Mouse (Mus musculus): Measurements from ENCODE around the gene Gm14862.
"Not testable (repeated sequence)": the region's sequence is repeated elsewhere in the genome, so short reads cannot be mapped to it uniquely, and the experiment has no call there.

The Gm14862 gene

DNA sequence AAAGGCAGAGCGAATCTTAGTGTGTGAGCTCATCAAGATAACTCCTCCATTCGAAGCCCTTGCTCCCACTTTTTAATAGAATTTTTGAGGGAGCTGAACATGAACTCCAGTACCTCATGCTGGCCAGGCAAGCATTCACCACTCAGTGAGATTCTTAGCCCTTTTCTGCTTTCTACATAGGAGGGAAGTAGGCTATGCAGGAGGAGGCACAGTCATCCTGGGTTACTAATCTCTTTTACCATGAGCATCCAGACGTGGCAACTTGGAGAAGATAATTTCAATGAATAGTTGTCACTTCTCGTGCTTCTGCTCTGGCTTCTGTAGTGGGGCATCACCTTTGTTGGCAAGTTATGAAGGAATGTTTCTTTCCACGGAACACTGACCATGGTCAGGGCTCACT is at the start of gene Gm14862:
TSS of gene Gm14862 (minus strand) at position 134 of the 400 bp plus-strand sequence.
- in situ Hi-C loops (cut with MboI) = no loop called here

DNA sequence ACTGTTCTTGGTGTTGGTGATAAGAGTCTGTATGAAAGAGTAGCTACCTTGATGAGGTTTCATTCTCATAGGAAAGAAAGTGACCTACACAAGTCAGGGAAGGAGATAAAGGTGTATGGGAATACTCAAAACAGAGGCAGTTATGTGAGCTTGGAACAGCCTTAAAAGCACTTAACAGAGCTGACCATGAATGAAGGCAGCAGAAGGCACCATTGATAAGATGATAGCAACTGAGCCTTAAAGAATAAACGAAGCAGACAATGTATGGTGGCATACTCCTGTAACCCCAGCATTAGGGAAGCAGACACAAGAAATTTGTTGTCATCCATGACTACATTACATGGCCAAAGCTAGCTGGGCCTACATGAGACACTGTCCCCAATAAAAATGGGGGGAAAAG is 46.8 kb upstream of the Gm14862 start:
- in situ Hi-C loops (cut with MboI) = no loop called here

DNA sequence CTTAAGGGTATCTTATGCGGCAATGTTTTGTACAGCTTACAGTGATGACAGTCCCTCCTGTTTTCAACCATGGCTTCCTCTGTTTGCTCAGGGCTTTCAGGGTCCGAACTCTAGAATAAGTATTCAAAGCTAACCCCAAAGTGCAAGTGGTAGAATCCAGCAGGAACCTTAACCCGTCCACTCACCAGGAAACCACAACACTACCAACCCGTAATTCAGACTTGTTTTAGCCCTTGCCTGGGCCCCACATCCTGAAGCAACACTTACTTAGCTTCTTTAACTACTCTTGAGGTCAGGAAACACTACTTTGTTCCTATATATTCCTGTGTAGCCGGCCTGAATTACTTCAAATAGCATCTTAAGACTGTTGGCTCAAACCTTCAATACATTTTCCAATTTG is 46.1 kb upstream of the Gm14862 start:
- in situ Hi-C loops (cut with MboI) = no loop called here

DNA sequence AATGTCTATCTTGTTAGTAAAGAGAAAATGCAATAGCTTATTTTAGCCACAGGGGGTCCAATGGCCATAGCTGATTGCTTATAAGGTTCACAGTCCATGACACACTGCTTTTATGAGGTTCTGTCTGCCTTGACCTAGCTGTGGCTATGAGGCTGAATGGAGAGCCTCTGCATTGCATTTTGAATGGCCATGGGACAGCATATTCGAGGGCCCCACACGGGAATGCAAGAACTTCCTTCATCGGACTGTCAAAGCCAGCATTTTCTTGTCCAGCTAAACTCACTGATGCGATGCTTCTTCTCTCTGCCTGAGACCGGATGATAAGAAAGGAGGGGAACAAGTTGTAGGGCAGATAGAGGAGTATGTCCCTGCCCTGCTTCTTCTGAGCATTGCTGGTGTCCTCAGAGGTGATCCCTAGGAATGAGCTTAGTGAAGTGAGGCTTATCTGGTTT is 41.7 kb upstream of the Gm14862 start:
- in situ Hi-C loops (cut with MboI) = no loop called here

DNA sequence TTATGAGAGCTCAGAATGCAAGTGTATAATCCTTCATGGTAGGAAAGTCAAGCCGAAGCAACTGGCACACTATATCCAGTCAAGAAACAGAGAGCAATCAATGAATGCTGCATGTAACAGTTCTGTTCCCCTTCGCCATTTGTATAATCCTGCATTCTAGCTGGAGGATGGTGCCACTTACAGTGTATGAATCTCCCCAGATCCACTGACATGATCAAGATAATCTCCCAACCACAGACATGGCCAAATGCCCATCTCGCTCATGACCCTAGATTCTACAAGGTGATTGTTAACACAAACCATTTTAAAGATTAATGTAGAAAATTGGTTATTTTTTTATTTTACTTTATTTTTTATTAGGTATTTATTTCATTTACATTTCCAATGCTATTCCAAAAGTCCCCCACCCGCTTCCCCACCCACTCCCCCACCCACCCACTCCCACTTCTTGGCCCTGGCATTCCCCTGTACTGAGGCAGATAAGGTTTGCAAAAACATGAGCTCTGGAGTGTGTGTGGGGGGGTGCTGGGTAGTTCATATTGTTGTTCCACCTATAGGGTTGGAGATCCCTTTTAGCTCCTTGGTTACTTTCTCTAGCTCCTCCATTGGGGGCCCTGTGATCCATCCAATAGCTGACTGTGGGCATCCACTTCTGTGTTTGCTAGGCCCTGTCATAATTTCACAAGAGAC is 36.6 kb upstream of the Gm14862 start:
- in situ Hi-C loops (cut with MboI) = not testable (repeated sequence)

DNA sequence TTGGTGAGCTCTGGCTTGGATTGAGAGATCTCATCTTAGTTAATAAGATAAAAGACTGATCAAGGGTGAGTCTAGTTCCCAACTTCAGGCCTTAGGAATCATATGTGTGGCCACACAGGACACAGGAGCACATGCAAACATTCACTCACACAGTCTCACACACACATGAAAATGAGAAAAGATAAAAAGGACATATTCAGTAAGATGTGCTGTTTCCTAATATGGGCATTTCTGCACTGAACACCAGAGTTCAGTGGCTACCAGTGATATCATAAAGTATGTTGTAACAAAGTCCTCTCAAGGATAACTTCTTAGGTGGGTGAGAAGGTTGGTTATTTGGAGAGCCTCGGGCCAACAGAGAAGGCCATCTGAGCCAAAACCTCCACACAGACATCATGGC is 26.8 kb upstream of the Gm14862 start, which contains the start of gene H2al1m:
TSS of gene H2al1m (plus strand) at position 301 of the 400 bp plus-strand sequence.
- in situ Hi-C loops (cut with MboI) = not testable (repeated sequence)

DNA sequence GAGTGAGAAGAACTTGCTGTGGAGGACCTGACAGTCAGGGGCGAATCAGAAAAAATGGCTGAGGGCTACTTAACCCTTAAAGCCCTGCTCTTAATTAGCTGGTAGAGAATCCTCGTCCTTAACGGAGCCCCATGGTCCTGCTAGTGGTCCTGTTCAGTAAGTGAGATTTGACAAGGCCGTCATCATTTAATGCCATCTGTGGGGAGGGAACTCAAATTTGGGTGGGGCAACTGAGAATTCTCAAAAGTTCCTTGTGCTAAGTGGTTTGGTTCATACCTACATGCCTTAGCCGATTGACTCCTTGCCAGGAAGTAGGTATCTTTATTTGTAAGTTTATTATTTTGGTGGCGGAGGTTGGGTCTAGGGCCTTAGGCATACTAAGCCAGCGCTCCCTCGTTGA is 17.6 kb upstream of the Gm14862 start:
- in situ Hi-C loops (cut with MboI) = no loop called here

DNA sequence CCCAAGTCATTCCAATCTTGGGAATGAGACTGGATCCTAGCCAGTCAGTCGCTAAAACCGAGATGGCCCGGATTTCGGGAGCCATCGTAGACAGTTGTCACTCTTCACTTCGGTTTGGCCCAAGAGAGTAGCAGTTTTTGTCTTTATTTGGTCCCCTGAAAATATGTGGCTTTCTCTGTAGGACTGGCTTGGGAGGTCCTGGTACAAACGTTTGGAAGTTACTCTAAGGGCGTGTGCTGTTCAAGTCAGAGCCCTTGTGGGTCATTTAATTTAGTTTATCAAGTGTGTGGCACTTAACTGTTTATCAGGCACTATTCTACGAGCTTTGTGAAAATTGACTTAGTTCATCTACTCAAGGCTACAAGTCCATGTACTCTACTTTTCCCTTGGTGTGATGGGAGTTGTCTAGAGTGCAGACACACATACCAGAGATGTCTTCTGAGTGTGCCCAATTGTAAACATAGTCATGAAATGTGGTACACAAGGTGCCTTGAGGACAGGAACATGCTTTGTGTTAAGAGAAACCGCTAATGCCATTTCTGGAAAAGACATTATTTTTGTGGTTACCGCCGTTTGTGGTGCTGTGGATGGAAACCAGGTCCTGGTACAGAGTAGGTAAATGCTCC is 16.8 kb upstream of the Gm14862 start:
- in situ Hi-C loops (cut with MboI) = no loop called here

DNA sequence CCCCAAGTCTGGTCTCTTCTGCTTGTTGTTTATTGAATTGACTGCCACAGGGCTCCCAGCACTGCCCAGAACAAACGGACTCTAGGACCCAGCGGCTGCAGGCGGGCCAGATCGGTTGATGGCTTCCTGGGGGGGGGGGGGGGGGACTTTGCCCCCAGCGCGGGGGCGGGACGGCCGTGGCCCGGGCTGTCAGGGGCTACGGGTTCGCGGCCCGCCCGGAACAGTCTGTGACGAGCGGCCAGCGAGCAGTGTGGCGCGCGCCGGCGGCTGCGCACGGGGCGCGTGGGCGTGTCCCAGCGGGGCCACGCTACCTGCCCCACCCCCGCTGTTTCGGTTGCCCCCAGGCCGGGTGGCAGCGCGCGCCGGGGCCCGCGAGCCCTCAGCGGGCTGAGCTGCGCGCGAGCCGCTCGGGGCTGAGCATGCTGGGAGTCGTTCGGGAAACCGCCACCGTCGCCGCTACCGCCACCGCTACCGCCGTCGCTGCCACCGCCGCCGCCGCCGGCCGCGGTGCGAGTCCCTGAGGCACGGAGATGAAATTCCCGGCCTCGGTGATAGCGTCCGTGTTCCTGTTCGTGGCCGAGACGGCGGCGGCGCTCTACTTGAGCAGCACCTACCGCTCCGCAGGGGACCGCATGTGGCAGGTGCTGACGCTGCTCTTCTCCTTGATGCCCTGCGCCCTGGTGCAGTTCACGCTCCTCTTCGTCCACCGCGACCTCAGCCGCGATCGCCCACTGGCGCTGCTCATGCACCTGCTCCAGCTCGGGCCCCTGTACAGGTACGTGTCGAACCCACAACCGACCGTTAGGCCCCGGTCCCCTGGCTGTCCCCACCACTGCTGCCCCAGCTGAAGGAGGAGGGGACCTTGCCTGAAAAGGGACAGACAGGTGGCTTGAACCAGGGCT is 16.0 kb upstream of the Gm14862 start, which contains the start of gene Xk:
TSS of gene Xk (plus strand) at position 297 of the 902 bp plus-strand sequence.
- in situ Hi-C loops (cut with MboI) = no loop called here

DNA sequence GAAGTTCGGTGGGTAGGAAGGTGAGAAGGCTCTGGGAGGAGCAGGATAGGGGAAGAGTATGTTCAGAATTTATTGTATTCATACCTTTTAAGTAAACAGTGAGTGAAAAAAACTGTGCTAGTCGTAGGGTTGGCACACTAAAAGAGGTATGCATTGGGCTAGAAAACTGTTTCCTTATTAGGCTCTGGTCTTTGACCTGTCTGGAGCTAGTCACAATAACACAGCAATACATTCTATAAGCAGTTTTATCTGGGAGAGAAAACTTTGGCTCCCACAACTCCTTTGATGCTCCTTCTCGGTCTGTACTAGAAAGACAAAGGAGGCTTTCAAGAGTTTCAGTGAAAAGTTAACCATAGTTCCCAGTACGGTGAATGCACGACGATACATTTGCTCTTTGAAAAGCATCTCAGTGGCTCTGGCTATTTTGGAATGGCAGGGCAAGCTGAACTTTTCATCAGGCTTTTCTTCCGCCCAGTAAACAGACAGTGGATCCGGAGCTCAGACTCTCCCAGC is 15.3 kb upstream of the Gm14862 start:
- in situ Hi-C loops (cut with MboI) = no loop called here

DNA sequence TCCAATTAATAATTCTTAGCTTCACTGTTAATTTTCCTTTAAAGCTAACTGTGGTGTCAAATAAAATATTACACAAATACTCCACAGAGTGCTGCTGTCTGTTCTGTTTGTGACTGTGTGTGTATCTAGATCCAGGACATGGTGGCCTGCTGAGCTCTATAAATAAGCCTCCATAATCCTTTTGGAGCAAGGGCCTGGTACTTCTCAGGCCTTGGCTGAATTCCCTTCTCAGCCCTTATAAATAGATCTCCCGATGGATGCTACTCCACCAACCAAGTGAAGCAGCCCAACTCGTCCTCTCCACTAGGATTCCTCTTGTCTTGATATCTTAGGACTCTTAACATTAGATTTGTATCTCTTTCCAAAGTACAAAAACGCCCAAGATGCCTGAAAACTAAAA is 14.4 kb upstream of the Gm14862 start:
- in situ Hi-C loops (cut with MboI) = no loop called here

DNA sequence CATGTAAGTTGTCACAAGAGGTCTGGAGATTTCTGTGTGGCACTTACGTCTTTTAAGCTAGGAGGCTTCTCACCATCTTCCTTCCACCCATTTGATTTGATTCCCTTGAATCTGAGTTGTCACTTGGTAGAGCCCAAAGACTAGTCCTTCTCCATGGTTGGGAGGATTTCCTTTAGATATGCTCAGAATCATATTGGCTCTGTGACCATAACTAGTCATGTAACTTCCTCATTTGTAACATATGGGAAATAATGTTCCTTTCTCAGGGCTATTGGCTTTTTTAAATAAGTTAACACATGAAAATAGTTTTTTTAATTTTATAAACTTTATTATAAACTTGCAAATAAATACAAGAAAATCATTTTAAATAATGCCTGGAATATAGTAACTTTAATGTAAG is 2.6 kb upstream of the Gm14862 start:
- in situ Hi-C loops (cut with MboI) = no loop called here

DNA sequence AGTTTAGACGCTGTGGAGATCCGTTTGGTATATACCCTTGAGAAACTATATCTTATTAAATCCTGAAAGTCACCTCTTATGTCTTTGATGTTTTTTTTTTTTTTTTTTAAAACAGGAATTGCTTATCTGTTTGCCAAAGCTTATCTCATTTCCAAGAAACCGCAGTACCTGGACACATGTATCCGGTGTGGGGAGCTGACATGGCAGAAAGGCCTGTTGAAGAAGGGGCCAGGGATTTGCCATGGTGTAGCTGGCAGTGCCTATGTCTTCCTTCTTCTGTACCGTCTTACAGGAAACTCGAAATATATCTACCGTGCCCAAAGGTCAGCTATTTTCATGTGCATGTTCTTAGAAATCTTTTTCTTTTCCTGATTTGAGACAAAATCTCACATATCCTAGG is 1.1 kb upstream of the Gm14862 start:
- in situ Hi-C loops (cut with MboI) = no loop called here

DNA sequence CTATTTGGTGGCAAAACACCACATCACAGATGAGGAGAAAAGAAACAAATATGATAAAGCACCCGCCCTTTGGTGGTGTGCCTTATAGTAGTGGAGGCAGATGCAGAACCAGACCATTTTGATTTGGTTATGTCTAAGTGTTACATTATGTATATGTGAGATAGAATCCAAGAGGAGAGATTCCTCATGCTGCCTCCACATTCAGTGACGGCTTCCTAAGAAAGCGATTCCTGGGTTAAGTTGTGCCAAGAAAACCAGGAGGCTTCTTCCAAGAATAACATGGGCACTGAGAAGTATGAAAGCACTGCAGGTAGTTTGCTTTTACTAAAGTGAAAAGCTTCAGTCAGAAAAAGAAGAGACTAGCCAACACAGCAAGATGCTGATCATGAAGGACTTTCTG is 1.8 kb downstream of the Gm14862 start:
- in situ Hi-C loops (cut with MboI) = no loop called here

DNA sequence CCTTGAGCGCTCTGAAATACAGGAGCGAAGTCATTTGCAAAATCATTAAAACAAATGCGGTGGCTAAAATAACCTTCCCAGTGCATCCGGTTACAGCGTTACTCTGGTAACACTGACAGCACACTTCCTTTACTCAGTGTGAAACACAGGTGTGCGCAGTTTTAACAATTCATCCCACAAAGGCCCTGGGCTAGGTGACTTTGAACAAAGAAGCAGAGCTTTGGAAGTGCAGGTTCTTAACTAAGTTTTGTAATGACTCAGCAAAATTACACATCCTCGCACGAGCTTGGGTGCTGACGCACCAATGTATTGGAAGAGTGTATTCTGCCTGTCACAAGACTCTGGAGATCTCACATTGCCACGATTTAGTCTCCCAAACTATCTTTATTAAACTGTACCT is 2.7 kb downstream of the Gm14862 start:
- in situ Hi-C loops (cut with MboI) = no loop called here

DNA sequence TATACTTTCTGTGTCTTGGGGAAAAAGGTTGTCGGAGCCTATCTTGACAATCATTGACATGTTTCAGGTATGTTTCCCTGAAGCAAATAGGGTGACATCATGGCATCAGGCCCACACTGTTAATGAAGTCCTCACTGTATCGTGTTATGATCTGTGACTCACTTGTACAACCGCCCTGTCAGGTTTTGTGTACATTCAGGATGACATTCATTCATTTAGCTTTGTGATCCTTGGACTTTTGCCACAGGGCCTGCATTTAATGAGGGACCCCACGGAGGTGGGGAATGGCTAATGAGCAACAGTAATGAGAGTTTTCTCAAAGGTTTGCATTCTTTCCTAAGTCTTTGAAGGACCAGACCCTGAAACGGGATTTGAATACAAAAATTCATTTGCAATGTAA is 7.8 kb downstream of the Gm14862 start:
- in situ Hi-C loops (cut with MboI) = no loop called here

DNA sequence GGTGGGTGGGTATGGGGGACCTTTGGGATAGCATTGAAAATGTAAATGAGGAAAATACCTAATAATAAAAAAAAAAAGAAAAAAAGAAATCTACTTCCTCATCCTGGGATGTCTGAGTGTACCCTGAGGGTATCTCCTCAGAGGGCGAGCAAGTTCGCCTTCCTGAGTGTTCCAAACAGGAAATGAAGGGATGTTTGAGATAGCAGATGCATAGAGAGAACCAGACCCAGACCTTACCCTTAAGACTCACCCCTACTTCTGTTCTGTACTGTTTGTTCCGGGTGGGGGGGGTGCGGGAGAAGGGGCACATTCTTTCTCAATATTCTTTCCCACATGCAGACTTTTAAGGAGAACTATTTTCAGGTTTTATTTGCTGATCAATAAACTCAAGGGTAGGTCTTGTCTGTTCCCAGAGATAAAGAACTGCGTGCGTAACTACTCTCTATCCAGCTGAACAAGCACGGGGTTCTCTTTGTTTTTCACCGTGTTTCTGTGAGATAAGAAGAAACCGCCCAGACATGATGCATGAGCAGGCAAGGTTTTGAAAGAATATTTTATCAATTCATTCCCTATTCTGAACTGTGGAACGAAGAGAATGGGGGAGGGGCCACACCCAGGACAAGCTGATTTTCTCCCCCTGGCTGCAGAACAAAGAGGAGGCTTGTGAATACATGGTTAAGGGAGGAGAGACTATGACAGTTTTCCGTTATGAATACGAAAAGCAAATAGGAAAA is 11.9 kb downstream of the Gm14862 start:
- in situ Hi-C loops (cut with MboI) = no loop called here

DNA sequence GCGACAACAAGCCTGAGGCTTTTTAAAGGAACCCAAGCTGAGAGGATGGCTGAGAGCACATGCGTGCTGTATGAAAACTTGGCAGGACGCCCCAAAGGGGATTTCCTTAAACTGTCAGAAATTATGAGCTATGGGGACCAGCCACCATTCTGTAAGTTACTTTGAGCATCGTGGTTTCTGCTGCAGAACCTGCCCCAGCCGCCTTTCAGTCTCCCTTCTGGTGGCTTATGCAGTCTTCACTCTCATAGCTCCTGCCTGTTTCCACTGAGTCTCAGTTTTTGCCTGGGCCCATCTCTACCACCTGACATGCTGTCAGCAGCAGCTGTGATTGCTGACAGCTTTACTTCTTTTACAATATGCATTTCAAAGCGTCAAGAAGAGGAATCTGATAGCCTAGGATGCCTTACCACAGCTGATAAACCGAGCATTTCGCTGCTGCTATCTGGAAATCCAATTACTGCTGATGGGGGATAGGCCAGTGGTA is 13.3 kb downstream of the Gm14862 start:
- in situ Hi-C loops (cut with MboI) = no loop called here

DNA sequence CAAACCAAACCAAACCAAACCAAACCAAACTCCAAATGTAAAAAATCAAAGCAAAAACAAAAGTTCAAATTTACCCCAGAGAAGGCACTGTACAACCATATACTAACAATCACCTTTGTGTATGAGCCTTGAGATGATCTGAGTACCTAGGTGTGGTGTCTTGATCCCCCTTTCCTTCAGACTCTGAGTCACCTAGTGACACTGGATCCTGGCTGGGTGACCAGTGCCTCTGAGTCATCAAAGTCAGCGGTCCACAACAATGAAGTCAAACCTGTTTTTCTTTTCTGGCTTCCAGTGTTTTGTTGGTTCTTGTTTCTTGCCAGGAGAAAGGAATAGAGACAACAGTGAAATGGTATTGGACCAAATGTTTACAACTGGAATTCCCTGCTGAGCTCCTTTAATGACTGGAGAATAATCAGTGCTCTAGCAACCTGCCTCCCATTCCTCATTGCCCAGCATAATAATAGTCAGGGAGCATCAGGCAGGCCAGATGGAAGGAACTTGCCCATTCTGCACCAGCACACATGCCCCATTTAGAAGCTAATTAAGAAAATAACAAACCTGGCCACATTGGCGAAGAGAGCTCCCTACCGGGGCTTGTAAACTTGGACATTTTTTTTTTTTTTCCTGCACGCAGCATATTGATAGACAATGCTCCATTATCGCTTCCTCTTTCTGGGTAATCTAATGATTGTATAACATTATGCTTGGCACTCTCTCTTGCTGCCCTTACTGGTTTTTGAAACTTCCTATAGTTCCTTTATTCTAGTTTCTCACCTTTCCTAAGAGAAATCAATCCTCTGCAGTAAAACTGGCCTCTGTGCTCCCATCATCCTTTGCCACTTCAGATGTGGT is 15.7 kb downstream of the Gm14862 start:
- in situ Hi-C loops (cut with MboI) = no loop called here

DNA sequence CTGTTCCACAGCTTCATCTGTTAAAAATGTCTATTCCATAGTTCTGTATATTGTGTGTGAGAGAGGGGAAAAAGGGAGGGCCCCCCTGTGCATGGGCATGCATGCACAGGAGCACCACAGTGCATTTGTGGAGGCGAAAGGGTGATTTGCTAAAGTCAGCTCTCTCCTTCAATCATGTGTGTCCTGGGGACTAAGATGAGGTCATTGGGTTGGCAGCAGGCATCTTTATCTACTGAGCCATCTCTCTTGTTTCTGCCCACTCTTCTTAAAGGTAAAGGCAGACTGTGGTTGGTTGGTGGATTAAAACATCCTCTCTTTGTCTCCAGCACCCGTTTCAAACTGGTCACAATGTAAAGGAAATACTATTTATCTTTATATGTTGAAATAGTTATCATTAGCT is 29.6 kb downstream of the Gm14862 start:
- in situ Hi-C loops (cut with MboI) = no loop called here

Data from mature B cell (primary cell).